Mouse (Mus musculus): ENCODE measurements around the gene Wls. TPM values are rescaled to one million over a fixed set of nuclear protein-coding genes. Genes with fewer than 3 reads are reported as not detected.
A peak's percentile ranks its signal among the peaks of the same experiment; 100 is the strongest.

Wls gene
- polyA plus RNA-seq, 1 experiment from 2014 or later: 57.5 TPM

DNA sequence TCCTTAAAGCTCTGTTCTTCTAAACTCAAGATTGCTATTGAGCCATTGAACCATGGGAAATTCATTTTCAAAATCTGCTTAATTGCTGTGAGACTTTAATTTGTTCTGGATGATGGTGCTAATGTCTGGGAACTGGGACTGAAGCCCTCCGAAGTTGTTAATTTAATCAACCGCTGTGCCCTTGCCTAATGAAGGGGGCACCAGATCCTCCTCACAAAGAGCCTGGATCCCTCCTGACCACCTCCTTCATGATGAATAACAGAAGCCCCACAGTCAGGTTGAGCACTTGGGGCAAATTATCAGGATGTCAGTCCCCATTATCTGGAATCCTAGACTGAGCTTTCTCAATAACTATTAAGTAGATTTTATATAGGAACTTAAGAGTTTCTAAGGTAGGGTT lies 12.0 kb downstream of the Wls start:
- Histone ChIP-seq H3K9ac (replicated peaks; ENCODE audit: low read depth, low read length) (no peak overlapping the region), H3K4me3 (ENCODE audit: low read depth, low read length) (no peak overlapping the region), H3K27ac (ENCODE audit: low read depth, low read length) (no peak overlapping the region), H3K36me3 (ENCODE audit: control insufficient read depth, insufficient read depth, low read length) (no peaks in the 10 kb centered on the region), H3K4me1 (ENCODE audit: control insufficient read depth, insufficient read depth, low read length) (no peaks in the 10 kb centered on the region), H3K27me3 (ENCODE audit: control insufficient read depth, insufficient read depth, low read length) (no peaks in the 10 kb centered on the region), H3K9me3 (ENCODE audit: control insufficient read depth, low read length) (no peaks in the 10 kb centered on the region), H3K4me2 (ENCODE audit: low read depth, low read length) (no peak overlapping the region)
- WGBS: 16% methylated on average over 2 of the region's 2 CpGs
- peak; percentile 71 for ATAC-seq (ENCODE audit: low read depth)

DNA sequence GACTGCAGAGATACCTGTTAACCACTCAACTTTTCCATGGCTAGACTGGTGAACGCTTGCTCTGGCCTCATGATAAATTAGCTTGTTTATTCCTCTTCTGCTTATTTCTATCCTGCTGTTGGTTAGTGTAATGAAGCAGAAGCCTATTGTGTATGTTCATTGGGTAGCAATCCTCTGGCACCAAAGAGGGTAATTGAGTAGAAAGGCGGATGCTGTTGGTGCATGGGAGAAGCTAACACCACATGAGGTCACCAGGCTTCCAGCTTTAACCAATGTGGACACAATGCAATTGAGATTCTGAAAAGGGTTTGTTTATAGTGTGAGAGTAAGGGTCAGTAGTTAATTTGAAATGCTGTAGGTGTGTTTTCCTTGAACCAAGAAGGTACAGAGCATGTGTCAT lies 12.5 kb downstream of the Wls start:
- H3K27me3 ChIP-seq (ENCODE audit: control insufficient read depth, insufficient read depth, low read length): no peaks in the 10 kb centered on the region
- no peaks in the 10 kb centered on the region for H3K4me1 ChIP-seq (ENCODE audit: control insufficient read depth, insufficient read depth, low read length)
- 23% methylated on average over 2 of the region's 2 CpGs for WGBS
- H3K9me3 ChIP-seq (ENCODE audit: control insufficient read depth, low read length): no peaks in the 10 kb centered on the region
- no peak overlapping the region for H3K27ac ChIP-seq (ENCODE audit: low read depth, low read length)
- H3K4me2 ChIP-seq (ENCODE audit: low read depth, low read length): no peak overlapping the region
- ATAC-seq (ENCODE audit: low read depth): peak; percentile 87; the same call in 1 of the 2 replicates
- no peak overlapping the region for H3K9ac ChIP-seq (replicated peaks; ENCODE audit: low read depth, low read length)
- no peak overlapping the region for H3K4me3 ChIP-seq (ENCODE audit: low read depth, low read length)
- no peaks in the 10 kb centered on the region for H3K36me3 ChIP-seq (ENCODE audit: control insufficient read depth, insufficient read depth, low read length)

DNA sequence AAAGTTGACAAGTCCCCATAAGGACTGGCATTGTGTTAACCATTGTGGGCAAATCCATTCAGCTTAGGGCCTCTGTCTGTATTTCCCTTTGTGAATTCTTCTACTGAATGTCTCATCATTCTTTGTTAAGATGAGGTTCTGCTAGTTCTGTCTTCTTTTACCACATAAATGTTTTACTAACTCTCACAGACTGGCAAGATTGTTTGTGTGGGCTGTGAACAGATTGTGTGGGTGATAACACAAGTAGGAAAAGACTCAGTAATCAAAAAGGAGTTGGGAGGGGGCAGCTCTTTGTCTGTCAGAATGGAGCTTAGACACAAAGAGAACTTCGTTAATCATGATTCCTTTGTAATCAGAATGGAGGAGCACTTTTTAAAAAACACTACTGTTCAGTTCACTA lies 17.6 kb downstream of the Wls start:
- no peaks in the 10 kb centered on the region for H3K4me1 ChIP-seq (ENCODE audit: control insufficient read depth, insufficient read depth, low read length)
- H3K27ac ChIP-seq (ENCODE audit: low read depth, low read length): no peak overlapping the region
- ATAC-seq (ENCODE audit: low read depth): no peak
- no peak overlapping the region for H3K4me2 ChIP-seq (ENCODE audit: low read depth, low read length)
- no peak overlapping the region for H3K9ac ChIP-seq (replicated peaks; ENCODE audit: low read depth, low read length)
- H3K9me3 ChIP-seq (ENCODE audit: control insufficient read depth, low read length): no peaks in the 10 kb centered on the region
- WGBS: 38% methylated on average over 1 of the region's 1 CpGs
- H3K4me3 ChIP-seq (ENCODE audit: low read depth, low read length): no peak overlapping the region
- no peaks in the 10 kb centered on the region for H3K27me3 ChIP-seq (ENCODE audit: control insufficient read depth, insufficient read depth, low read length)
- H3K36me3 ChIP-seq (ENCODE audit: control insufficient read depth, insufficient read depth, low read length): no peaks in the 10 kb centered on the region

DNA sequence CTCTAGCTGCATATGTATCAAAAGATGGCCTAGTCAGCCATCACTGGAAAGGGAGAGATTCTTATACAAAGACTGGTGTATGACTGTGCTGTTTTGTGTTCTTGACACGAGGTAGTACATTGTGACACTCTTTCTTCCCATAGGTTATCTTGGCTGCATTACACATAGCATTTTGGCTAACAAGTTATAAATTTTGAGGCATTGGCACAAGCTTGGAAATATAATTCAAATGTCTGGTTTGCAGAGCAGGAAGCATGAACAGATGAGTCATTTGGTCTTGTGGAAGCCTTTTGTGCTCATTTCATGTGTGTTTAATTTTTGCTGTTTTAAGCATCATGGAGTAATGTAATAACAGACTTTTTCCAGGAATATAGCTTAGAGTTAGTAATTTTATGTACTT lies 26.2 kb downstream of the Wls start:
- no peaks in the 10 kb centered on the region for H3K36me3 ChIP-seq (ENCODE audit: control insufficient read depth, insufficient read depth, low read length)
- H3K4me2 ChIP-seq (ENCODE audit: low read depth, low read length): no peak overlapping the region
- H3K27me3 ChIP-seq (ENCODE audit: control insufficient read depth, insufficient read depth, low read length): no peaks in the 10 kb centered on the region
- H3K27ac ChIP-seq (ENCODE audit: low read depth, low read length): no peak overlapping the region
- H3K9ac ChIP-seq (replicated peaks; ENCODE audit: low read depth, low read length): no peak overlapping the region
- H3K4me1 ChIP-seq (ENCODE audit: control insufficient read depth, insufficient read depth, low read length): no peaks in the 10 kb centered on the region
- no peak overlapping the region for H3K4me3 ChIP-seq (ENCODE audit: low read depth, low read length)
- no peak for ATAC-seq (ENCODE audit: low read depth)
- no peaks in the 10 kb centered on the region for H3K9me3 ChIP-seq (ENCODE audit: control insufficient read depth, low read length)
- 91% methylated on average over 1 of the region's 1 CpGs for WGBS

DNA sequence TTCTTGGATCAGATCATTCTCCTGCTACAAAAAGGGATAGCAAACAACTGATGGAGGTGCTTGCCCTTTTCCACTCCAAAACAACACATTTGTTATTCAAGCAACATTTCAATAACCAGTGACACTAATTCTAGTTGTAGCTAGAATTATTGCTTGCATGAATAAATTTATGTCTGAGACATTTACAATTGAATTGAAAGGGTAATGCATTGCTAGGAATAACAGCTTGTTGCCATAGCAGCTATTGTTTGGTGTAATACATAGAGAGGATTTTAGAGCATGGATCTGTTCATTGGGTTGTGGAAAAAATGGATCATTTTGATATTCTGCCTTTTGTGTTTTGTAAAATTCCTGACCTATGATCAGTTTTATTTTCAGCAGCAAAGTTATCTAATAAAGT lies 39.5 kb downstream of the Wls start:
- ATAC-seq (ENCODE audit: low read depth): no peak
- no peak overlapping the region for H3K4me2 ChIP-seq (ENCODE audit: low read depth, low read length)
- H3K4me3 ChIP-seq (ENCODE audit: low read depth, low read length): no peak overlapping the region
- no peaks in the 10 kb centered on the region for H3K4me1 ChIP-seq (ENCODE audit: control insufficient read depth, insufficient read depth, low read length)
- H3K9me3 ChIP-seq (ENCODE audit: control insufficient read depth, low read length): no peaks in the 10 kb centered on the region
- no peaks in the 10 kb centered on the region for H3K27me3 ChIP-seq (ENCODE audit: control insufficient read depth, insufficient read depth, low read length)
- no peaks in the 10 kb centered on the region for H3K36me3 ChIP-seq (ENCODE audit: control insufficient read depth, insufficient read depth, low read length)
- H3K9ac ChIP-seq (replicated peaks; ENCODE audit: low read depth, low read length): no peak overlapping the region
- no peak overlapping the region for H3K27ac ChIP-seq (ENCODE audit: low read depth, low read length)

DNA sequence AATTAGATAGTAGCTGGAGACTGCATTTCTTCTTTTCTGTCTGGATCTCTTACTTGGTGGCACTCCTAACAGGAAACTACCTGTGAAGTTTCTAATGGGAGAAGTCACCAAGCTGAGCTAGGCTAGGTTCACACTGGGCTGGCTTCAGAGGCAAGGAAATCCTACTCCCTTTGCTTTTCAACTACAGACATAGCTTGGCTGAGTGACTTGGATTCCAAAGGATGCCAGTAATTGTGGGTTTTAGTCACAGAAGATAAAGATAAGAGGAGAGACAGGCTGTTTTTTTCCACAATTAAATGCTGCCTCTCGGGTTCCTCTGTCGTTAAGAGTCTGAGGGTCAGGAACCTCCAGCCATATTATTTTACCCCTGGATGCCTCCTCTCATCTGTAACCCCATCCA lies 43.9 kb downstream of the Wls start:
- WGBS: 28% methylated on average over 2 of the region's 2 CpGs
- ATAC-seq (ENCODE audit: low read depth): no peak
- Histone ChIP-seq H3K36me3 (ENCODE audit: control insufficient read depth, insufficient read depth, low read length) (no peaks in the 10 kb centered on the region), H3K27me3 (ENCODE audit: control insufficient read depth, insufficient read depth, low read length) (no peaks in the 10 kb centered on the region), H3K4me1 (ENCODE audit: control insufficient read depth, insufficient read depth, low read length) (no peaks in the 10 kb centered on the region; the same call in 1 of the 2 replicates), H3K4me2 (ENCODE audit: low read depth, low read length) (no peak overlapping the region), H3K9ac (replicated peaks; ENCODE audit: low read depth, low read length) (no peak overlapping the region), H3K9me3 (ENCODE audit: control insufficient read depth, low read length) (no peaks in the 10 kb centered on the region), H3K4me3 (ENCODE audit: low read depth, low read length) (no peak overlapping the region), H3K27ac (ENCODE audit: low read depth, low read length) (no peak overlapping the region)

DNA sequence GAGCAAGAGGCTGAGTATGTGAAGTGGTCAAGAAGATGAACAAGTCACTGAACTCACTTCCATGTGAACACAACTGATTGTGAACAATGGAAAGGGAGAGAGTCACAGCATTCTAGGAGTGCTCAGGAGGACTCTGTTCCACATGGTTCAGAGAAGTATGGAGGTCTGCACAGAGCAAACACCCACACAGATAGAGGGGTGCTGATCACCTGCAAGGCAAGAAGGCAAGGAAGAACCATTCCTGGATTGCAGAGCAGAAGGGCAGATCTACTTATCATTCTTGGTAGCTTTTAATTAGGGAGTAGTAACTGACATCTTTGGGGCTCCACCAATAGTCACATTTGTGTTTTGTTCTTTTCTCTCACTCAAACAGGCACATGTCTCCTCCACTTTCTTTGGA lies 45.3 kb downstream of the Wls start:
- Histone ChIP-seq H3K27me3 (ENCODE audit: control insufficient read depth, insufficient read depth, low read length) (no peaks in the 10 kb centered on the region), H3K9ac (replicated peaks; ENCODE audit: low read depth, low read length) (no peak overlapping the region), H3K9me3 (ENCODE audit: control insufficient read depth, low read length) (no peaks in the 10 kb centered on the region), H3K4me2 (ENCODE audit: low read depth, low read length) (no peak overlapping the region), H3K4me3 (ENCODE audit: low read depth, low read length) (no peak overlapping the region), H3K4me1 (ENCODE audit: control insufficient read depth, insufficient read depth, low read length) (no peaks in the 10 kb centered on the region; the same call in 1 of the 2 replicates), H3K27ac (ENCODE audit: low read depth, low read length) (peak overlapping the region; percentile 39; the same call in 1 of the 2 replicates), H3K36me3 (ENCODE audit: control insufficient read depth, insufficient read depth, low read length) (no peaks in the 10 kb centered on the region)
- ATAC-seq (ENCODE audit: low read depth): peak; percentile 52; the same call in 1 of the 2 replicates

DNA sequence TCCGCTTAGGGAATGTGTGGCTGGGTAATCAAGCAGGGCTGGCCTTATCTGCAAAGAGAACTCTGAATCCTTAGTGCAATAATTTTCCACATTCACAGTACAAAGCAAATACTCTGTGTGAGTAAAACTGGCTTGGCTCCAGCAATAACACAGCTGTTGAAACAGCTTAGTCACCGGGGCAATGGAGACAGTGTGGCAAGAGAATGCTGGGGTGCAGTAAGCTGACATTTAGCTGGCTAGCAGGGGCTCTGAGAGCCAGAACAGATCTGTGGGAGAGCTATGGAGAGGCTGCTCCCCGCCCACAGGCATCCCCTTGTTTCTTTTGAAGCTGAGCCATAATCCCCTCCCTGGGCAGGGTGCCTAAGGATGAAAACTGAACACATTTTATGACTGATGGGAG lies 45.8 kb downstream of the Wls start:
- no peak overlapping the region for H3K4me2 ChIP-seq (ENCODE audit: low read depth, low read length)
- no peaks in the 10 kb centered on the region for H3K36me3 ChIP-seq (ENCODE audit: control insufficient read depth, insufficient read depth, low read length)
- ATAC-seq (ENCODE audit: low read depth): peak; percentile 93
- H3K4me3 ChIP-seq (ENCODE audit: low read depth, low read length): no peak overlapping the region
- H3K9me3 ChIP-seq (ENCODE audit: control insufficient read depth, low read length): no peaks in the 10 kb centered on the region
- H3K27me3 ChIP-seq (ENCODE audit: control insufficient read depth, insufficient read depth, low read length): no peaks in the 10 kb centered on the region
- WGBS: 9% methylated on average over 3 of the region's 3 CpGs
- no peak overlapping the region for H3K9ac ChIP-seq (replicated peaks; ENCODE audit: low read depth, low read length)
- H3K4me1 ChIP-seq (ENCODE audit: control insufficient read depth, insufficient read depth, low read length): no peaks in the 10 kb centered on the region; the same call in 1 of the 2 replicates
- H3K27ac ChIP-seq (ENCODE audit: low read depth, low read length): peak overlapping the region; percentile 39; the same call in 1 of the 2 replicates

DNA sequence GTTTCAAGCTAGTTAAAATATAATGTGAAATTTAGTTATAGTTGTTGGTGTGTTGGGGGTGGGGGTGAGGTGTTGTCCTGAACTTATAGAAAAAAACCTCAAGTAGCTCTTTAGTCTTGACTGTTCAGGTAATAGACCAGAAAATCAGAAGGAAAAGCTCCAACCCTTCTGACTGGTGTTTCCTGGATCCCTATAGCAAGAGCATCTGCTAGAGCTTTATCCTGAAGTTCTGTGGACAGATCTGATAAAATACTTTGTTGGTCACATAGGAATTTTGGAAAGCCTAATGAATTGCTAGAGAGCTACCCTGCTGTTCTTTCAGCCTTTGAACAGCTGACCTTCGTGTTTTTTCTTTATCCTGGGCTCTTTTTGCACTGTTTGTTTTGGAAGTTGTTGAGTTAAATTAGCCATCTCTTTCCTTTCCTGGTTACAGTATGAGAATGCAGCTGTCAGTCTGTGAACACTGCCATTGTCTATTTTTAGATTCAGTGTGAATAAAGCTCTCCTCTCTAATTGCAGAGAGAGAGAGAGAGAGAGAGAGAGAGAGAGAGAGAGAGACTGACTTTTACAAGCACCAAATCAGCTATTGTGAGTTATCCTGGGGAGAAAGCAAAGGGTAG lies 46.4 kb downstream of the Wls start:
- H3K27me3 ChIP-seq (ENCODE audit: control insufficient read depth, insufficient read depth, low read length): no peaks in the 10 kb centered on the region
- H3K27ac ChIP-seq (ENCODE audit: low read depth, low read length): no peak overlapping the region
- no peak overlapping the region for H3K4me2 ChIP-seq (ENCODE audit: low read depth, low read length)
- ATAC-seq (ENCODE audit: low read depth): peak; percentile 52
- no peaks in the 10 kb centered on the region; the same call in 1 of the 2 replicates for H3K4me1 ChIP-seq (ENCODE audit: control insufficient read depth, insufficient read depth, low read length)
- no peaks in the 10 kb centered on the region for H3K9me3 ChIP-seq (ENCODE audit: control insufficient read depth, low read length)
- H3K36me3 ChIP-seq (ENCODE audit: control insufficient read depth, insufficient read depth, low read length): no peaks in the 10 kb centered on the region
- H3K9ac ChIP-seq (replicated peaks; ENCODE audit: low read depth, low read length): no peak overlapping the region
- H3K4me3 ChIP-seq (ENCODE audit: low read depth, low read length): no peak overlapping the region
- WGBS: 0% methylated on average over 1 of the region's 1 CpGs
